Mouse (Mus musculus): ENCODE data around the gene Dnph1. TPM values are rescaled to one million over a fixed set of nuclear protein-coding genes. Genes with fewer than 3 reads are reported as not detected.
A peak's percentile ranks its signal among the peaks of the same experiment; 100 is the strongest.
"Not testable (repeated sequence)": the region's sequence is repeated elsewhere in the genome, so short reads cannot be mapped to it uniquely, and the experiment has no call there.

The Dnph1 gene
- polyA plus RNA-seq, 1 experiment = 6.3 TPM

DNA sequence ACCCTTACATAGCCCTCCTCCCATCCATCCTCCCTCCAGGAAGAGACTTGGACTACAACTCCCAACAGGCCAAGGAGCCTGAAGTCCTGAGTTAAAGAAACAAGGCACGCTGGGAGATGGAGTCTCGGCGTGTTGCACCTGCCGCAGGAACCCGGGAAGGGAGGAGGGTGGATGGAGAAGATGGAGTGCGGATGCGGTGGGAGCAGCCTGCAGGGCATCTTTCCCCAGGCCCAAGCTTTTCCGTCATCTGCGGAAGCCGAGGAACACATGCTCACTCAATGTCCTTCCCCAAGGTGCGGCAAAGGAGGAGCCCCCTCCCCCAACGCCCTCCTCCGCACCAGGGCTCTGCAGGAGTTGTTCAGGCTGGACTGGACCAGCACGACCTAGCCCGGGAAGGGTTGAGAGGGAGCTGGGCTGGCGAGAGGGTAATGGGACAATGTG is 12.9 kb upstream of the Dnph1 start:
- Histone ChIP-seq H3K4me3 (ENCODE audit: low read depth, low read length) (peak overlapping the region; percentile 51), H3K4me1 (ENCODE audit: control insufficient read depth, insufficient read depth, insufficient read length, low read length) (peaks cover 6% of the 10 kb centered on the region; the same call in 1 of the 2 replicates), H3K27ac (ENCODE audit: insufficient read depth, low read depth, low read length) (no peak overlapping the region), H3K36me3 (ENCODE audit: control insufficient read depth, insufficient read depth, low read length) (no peaks in the 10 kb centered on the region), H3K27me3 (ENCODE audit: control insufficient read depth, insufficient read depth, low read length) (peaks cover 30% of the 10 kb centered on the region)
- 4% methylated on average over 16 of the region's 16 CpGs for WGBS
- 0 out of 2 replicates have a peak, but pooled peaks have one; percentile 3 for TF ChIP-seq CTCF (IDR thresholded peaks at IDR 0.05; ENCODE audit: extremely low read depth, insufficient read length, insufficient replicate concordance, low read depth, low read length)
- TF ChIP-seq POLR2A (IDR thresholded peaks at IDR 0.05; ENCODE audit: low read depth, low read length) = no peak

DNA sequence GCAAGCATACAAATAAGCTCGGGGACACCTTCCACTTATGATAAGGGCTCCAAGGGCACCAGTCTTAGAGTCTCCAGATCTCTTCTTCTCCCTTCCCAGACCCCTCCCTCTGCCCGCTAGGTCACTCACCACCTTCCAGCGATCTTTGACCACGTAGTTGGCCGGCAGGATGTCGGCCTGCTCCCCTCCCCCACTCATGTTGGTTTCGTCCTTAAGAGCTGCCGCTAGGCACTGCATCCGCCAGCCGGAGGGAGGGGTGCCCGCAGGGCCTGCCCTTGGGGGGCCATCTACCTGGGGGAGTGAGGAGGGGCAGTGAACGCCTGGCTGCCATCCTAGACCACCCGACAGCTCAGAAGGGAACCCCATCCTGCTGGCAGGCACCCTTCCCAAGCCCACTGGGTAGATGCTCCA is 12.5 kb upstream of the Dnph1 start:
- Histone ChIP-seq H3K36me3 (ENCODE audit: control insufficient read depth, insufficient read depth, low read length) (no peaks in the 10 kb centered on the region), H3K27ac (ENCODE audit: insufficient read depth, low read depth, low read length) (no peak overlapping the region), H3K4me1 (ENCODE audit: control insufficient read depth, insufficient read depth, insufficient read length, low read length) (peaks cover 6% of the 10 kb centered on the region; the same call in 1 of the 2 replicates), H3K4me3 (ENCODE audit: low read depth, low read length) (peak overlapping the region; percentile 51), H3K27me3 (ENCODE audit: control insufficient read depth, insufficient read depth, low read length) (peaks cover 30% of the 10 kb centered on the region)
- TF ChIP-seq CTCF (IDR thresholded peaks at IDR 0.05; ENCODE audit: extremely low read depth, insufficient read length, insufficient replicate concordance, low read depth, low read length) (no peak), POLR2A (IDR thresholded peaks at IDR 0.05; ENCODE audit: low read depth, low read length) (no peak)
- 3% methylated on average over 13 of the region's 13 CpGs for WGBS

- no peaks in the 10 kb centered on the region for H3K36me3 ChIP-seq (ENCODE audit: control insufficient read depth, insufficient read depth, low read length)
- 19% methylated on average over 6 of the region's 6 CpGs for WGBS
- H3K4me1 ChIP-seq (ENCODE audit: control insufficient read depth, insufficient read depth, insufficient read length, low read length) = peaks cover 6% of the 10 kb centered on the region; the same call in 1 of the 2 replicates
- H3K27ac ChIP-seq (ENCODE audit: insufficient read depth, low read depth, low read length) = no peak overlapping the region
- H3K4me3 ChIP-seq (ENCODE audit: low read depth, low read length) = no peak overlapping the region
- TF ChIP-seq CTCF (IDR thresholded peaks at IDR 0.05; ENCODE audit: extremely low read depth, insufficient read length, insufficient replicate concordance, low read depth, low read length) (no peak), POLR2A (IDR thresholded peaks at IDR 0.05; ENCODE audit: low read depth, low read length) (no peak)
- H3K27me3 ChIP-seq (ENCODE audit: control insufficient read depth, insufficient read depth, low read length) = peaks cover 30% of the 10 kb centered on the region
Measured at GRCm38 (mm10) chr17:46484461-46484875, 12.0 kb upstream of the Dnph1 start.

DNA sequence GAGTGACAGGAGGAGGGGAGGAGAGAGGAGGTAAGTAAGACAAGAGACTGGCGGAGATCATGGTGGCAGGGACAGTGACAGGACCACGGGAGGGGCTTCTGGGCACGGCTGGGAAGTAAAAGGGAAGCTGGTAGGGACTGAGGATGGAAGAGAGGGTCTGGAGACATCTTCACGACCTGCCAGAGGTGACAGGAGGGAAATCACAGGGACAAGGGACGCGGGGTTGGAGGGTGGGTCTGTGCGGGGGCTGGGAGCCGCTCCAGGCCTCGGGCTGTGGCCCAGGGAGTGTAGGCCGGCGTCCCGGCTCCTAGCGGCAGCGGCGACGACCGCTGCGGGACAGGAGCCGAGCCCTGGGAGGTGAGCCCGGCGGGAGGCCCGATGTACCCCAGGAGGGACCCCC is 9.5 kb upstream of the Dnph1 start:
- 7% methylated on average over 22 of the region's 22 CpGs for WGBS
- TF ChIP-seq CTCF (IDR thresholded peaks at IDR 0.05; ENCODE audit: extremely low read depth, insufficient read length, insufficient replicate concordance, low read depth, low read length) (no peak), POLR2A (IDR thresholded peaks at IDR 0.05; ENCODE audit: low read depth, low read length) (no peak)
- H3K4me3 ChIP-seq (ENCODE audit: low read depth, low read length) = no peak overlapping the region
- no peak overlapping the region for H3K27ac ChIP-seq (ENCODE audit: insufficient read depth, low read depth, low read length)
- H3K4me1 ChIP-seq (ENCODE audit: control insufficient read depth, insufficient read depth, insufficient read length, low read length) = peaks cover 6% of the 10 kb centered on the region; the same call in 1 of the 2 replicates
- no peaks in the 10 kb centered on the region for H3K36me3 ChIP-seq (ENCODE audit: control insufficient read depth, insufficient read depth, low read length)
- peaks cover 30% of the 10 kb centered on the region for H3K27me3 ChIP-seq (ENCODE audit: control insufficient read depth, insufficient read depth, low read length)

GRCm38 (mm10) chr17:46487431-46487830 is 9.1 kb upstream of the Dnph1 start, which contains the start of gene Ttbk1:
Gene Ttbk1, minus strand, starts transcription at chr17:46487675.
- no peak for TF ChIP-seq CTCF (IDR thresholded peaks at IDR 0.05; ENCODE audit: extremely low read depth, insufficient read length, insufficient replicate concordance, low read depth, low read length)
- TF ChIP-seq POLR2A (IDR thresholded peaks at IDR 0.05; ENCODE audit: low read depth, low read length) = no peak
- 2% methylated on average over 28 of the region's 49 CpGs for WGBS
- Histone ChIP-seq H3K4me3 (ENCODE audit: low read depth, low read length) (peak within 1 kb of the TSS; percentile 17; the same call in 1 of the 2 replicates), H3K27me3 (ENCODE audit: control insufficient read depth, insufficient read depth, low read length) (peaks cover 30% of the 10 kb centered on the region), H3K4me1 (ENCODE audit: control insufficient read depth, insufficient read depth, insufficient read length, low read length) (peaks cover 6% of the 10 kb centered on the region; the same call in 1 of the 2 replicates), H3K36me3 (ENCODE audit: control insufficient read depth, insufficient read depth, low read length) (no peaks in the 10 kb centered on the region), H3K27ac (ENCODE audit: insufficient read depth, low read depth, low read length) (no peak within 1 kb of the TSS)

DNA sequence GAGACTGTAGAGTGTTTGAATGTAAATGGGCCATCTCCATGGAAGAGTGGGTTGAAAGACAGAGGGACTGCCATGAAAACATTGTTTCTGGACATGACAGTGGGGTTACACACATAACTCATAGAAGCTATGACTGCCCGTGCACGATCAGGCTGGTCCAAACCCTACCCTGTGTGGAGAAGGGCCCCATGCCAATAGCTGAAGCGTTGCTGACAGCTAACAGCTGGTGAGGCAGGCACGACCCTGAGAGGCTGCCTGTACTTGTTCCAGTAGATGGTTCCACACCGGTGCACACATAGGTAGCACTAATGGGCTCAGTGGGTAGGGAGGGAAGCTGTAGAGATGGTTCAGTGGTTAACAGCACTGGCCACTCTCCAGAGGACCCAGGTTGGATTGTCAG is 1.0 kb upstream of the Dnph1 start:
- Histone ChIP-seq H3K4me1 (ENCODE audit: control insufficient read depth, insufficient read depth, insufficient read length, low read length) (peaks cover 10% of the 10 kb centered on the region), H3K36me3 (ENCODE audit: control insufficient read depth, insufficient read depth, low read length) (no peaks in the 10 kb centered on the region), H3K27me3 (ENCODE audit: control insufficient read depth, insufficient read depth, low read length) (peaks cover 5% of the 10 kb centered on the region; the same call in 1 of the 2 replicates), H3K4me3 (ENCODE audit: low read depth, low read length) (no peak overlapping the region), H3K27ac (ENCODE audit: insufficient read depth, low read depth, low read length) (no peak overlapping the region)
- TF ChIP-seq POLR2A (IDR thresholded peaks at IDR 0.05; ENCODE audit: low read depth, low read length) (no peak), CTCF (IDR thresholded peaks at IDR 0.05; ENCODE audit: extremely low read depth, insufficient read length, insufficient replicate concordance, low read depth, low read length) (no peak)
- WGBS = 78% methylated on average over 5 of the region's 5 CpGs

- not testable (repeated sequence) for H3K36me3 ChIP-seq (ENCODE audit: control insufficient read depth, insufficient read depth, low read length); H3K4me3 ChIP-seq (ENCODE audit: low read depth, low read length); H3K4me1 ChIP-seq (ENCODE audit: control insufficient read depth, insufficient read depth, insufficient read length, low read length); H3K27ac ChIP-seq (ENCODE audit: insufficient read depth, low read depth, low read length); H3K27me3 ChIP-seq (ENCODE audit: control insufficient read depth, insufficient read depth, low read length)
Measured at GRCm38 (mm10) chr17:46496081-46496480, 430 bp upstream of the Dnph1 start.
